Mouse (Mus musculus): ENCODE measurements around the gene Atad1. TPM values are rescaled to one million over a fixed set of nuclear protein-coding genes. Genes with fewer than 3 reads are reported as not detected.
A peak's percentile ranks its signal among the peaks of the same experiment; 100 is the strongest.

The Atad1 gene
- total and polyA plus RNA-seq, 2 experiments from 2014 or later = 61.5 to 107 TPM

DNA sequence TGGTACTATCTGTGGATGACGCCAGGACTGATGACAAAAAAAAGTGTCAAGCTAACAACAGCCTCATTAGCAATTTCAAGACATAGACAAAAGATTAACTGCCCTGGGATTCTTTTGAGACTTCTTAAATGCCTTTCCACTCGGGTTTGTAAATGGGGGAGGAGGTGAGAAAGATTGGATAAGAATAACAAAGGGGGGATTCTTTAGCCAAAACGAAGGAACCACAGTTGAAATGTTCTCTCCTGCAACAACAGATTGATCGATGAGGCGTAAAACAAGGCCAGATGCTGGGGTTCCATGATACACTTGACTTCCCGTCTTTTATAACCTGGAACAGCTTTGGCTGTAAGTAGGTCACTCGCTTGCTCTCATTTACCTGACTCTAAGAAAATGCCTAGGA, 15.8 kb downstream of the Atad1 start:
- TF ChIP-seq CTCF (IDR thresholded peaks at IDR 0.05; ENCODE audit: low read depth) = no peak
- TF ChIP-seq EP300 (IDR thresholded peaks at IDR 0.05; ENCODE audit: low read depth) = no peak
- WGBS = 48% methylated on average over 7 of the region's 7 CpGs
- Histone ChIP-seq H3K36me3 (replicated peaks; ENCODE audit: control insufficient read depth, insufficient read depth, low read length) (no peaks in the 10 kb centered on the region), H3K9ac (replicated peaks; ENCODE audit: low read depth, low read length) (no peak overlapping the region), H3K4me1 (ENCODE audit: control insufficient read depth, insufficient read depth) (no peaks in the 10 kb centered on the region), H3K4me3 (ENCODE audit: low read depth, low read length) (no peak overlapping the region), H3K27ac (ENCODE audit: low read depth) (no peak overlapping the region), H3K4me2 (ENCODE audit: low read depth, low read length) (no peak overlapping the region), H3K9me3 (replicated peaks; ENCODE audit: control insufficient read depth, low read length) (no peaks in the 10 kb centered on the region), H3K27me3 (ENCODE audit: control insufficient read depth, insufficient read depth, low read length) (peaks cover 17% of the 10 kb centered on the region)
- DNase-seq (ENCODE audit: low spot score) = no peak
- ATAC-seq (ENCODE audit: insufficient read depth, low read depth) = no peak

DNA sequence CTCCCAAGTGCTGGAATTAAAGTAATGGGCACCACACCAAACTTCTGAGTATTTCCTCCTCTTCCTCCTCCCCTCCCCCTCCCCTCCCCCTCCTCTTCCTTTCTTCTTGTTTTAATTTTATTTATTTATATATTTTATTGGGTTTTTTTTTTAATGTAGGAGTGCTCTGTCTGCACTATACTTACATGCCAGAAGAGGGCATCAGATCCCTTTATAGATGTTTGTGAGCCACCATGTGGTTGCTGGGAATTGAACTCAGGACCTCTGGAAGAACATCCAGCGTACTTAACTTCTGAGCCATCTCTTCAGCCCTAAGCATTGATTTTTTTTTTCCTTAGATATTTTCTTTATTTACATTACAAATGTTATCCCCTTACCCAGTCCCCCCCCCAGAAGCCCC, 19.3 kb downstream of the Atad1 start:
- Histone ChIP-seq H3K4me1 (ENCODE audit: control insufficient read depth, insufficient read depth) (no peaks in the 10 kb centered on the region), H3K4me2 (ENCODE audit: low read depth, low read length) (no peak overlapping the region), H3K27me3 (ENCODE audit: control insufficient read depth, insufficient read depth, low read length) (no peaks in the 10 kb centered on the region), H3K36me3 (replicated peaks; ENCODE audit: control insufficient read depth, insufficient read depth, low read length) (no peaks in the 10 kb centered on the region), H3K9me3 (replicated peaks; ENCODE audit: control insufficient read depth, low read length) (no peaks in the 10 kb centered on the region), H3K4me3 (ENCODE audit: low read depth, low read length) (no peak overlapping the region), H3K9ac (replicated peaks; ENCODE audit: low read depth, low read length) (no peak overlapping the region), H3K27ac (ENCODE audit: low read depth) (no peak overlapping the region)
- no peak for TF ChIP-seq EP300 (IDR thresholded peaks at IDR 0.05; ENCODE audit: low read depth)
- no peak for TF ChIP-seq CTCF (IDR thresholded peaks at IDR 0.05; ENCODE audit: low read depth)
- ATAC-seq (ENCODE audit: insufficient read depth, low read depth) (no peak), DNase-seq (ENCODE audit: low spot score) (no peak)
- 90% methylated on average over 1 of the region's 1 CpGs for WGBS

DNA sequence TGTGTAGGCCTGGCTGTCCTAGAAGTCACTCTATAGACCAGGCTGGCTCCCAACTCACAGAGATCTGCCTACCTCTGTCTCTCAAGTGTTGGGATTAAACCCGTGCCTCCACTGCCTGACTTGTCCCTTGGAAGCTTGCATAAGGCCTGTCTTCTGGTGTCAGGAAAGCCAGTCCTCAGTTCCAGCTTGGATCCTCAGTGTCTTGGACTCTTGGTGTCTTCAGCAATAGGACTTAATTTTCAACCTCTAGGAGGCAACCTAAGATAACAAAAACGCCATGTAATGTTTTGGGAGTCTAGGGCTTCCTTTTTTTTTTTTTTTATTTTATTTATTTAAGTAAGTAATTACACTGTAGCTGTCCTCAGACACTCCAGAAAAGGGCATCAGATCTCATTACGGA, 22.0 kb downstream of the Atad1 start:
- no peak overlapping the region for H3K4me3 ChIP-seq (ENCODE audit: low read depth, low read length)
- DNase-seq (ENCODE audit: low spot score) (no peak), ATAC-seq (ENCODE audit: insufficient read depth, low read depth) (no peak)
- H3K4me2 ChIP-seq (ENCODE audit: low read depth, low read length) = no peak overlapping the region
- H3K27me3 ChIP-seq (ENCODE audit: control insufficient read depth, insufficient read depth, low read length) = no peaks in the 10 kb centered on the region
- TF ChIP-seq EP300 (IDR thresholded peaks at IDR 0.05; ENCODE audit: low read depth) = no peak
- peak; percentile 8; the same call in 1 of the 2 replicates for TF ChIP-seq CTCF (IDR thresholded peaks at IDR 0.05; ENCODE audit: low read depth)
- no peaks in the 10 kb centered on the region for H3K36me3 ChIP-seq (replicated peaks; ENCODE audit: control insufficient read depth, insufficient read depth, low read length)
- H3K27ac ChIP-seq (ENCODE audit: low read depth) = no peak overlapping the region
- WGBS = 57% methylated on average over 3 of the region's 3 CpGs
- no peaks in the 10 kb centered on the region for H3K9me3 ChIP-seq (replicated peaks; ENCODE audit: control insufficient read depth, low read length)
- no peak overlapping the region for H3K9ac ChIP-seq (replicated peaks; ENCODE audit: low read depth, low read length)
- H3K4me1 ChIP-seq (ENCODE audit: control insufficient read depth, insufficient read depth) = no peaks in the 10 kb centered on the region

DNA sequence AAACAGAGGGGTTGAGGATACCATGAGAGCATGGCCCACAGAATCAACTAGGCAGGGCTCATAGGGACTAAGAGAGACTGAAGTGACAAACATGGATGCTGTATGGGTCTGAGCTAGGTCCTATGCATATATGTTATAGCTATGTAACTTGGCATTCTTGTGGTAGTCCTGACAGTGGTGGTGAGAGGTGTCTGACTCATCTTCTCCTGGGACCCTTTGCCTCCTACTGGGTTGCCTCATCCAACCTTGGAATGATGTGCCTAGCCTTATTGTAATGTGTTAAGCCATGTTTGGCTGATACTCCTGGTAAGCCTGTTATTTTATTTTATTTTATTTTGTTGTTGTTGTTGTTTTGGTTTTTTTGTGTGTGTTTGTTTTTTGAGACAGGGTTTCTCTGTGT, 23.9 kb downstream of the Atad1 start:
- no peaks in the 10 kb centered on the region for H3K27me3 ChIP-seq (ENCODE audit: control insufficient read depth, insufficient read depth, low read length)
- H3K36me3 ChIP-seq (replicated peaks; ENCODE audit: control insufficient read depth, insufficient read depth, low read length) = no peaks in the 10 kb centered on the region
- H3K9ac ChIP-seq (replicated peaks; ENCODE audit: low read depth, low read length) = no peak overlapping the region
- no peak for DNase-seq (ENCODE audit: low spot score)
- ATAC-seq (ENCODE audit: insufficient read depth, low read depth) = no peak
- H3K4me3 ChIP-seq (ENCODE audit: low read depth, low read length) = no peak overlapping the region
- no peak overlapping the region for H3K4me2 ChIP-seq (ENCODE audit: low read depth, low read length)
- TF ChIP-seq EP300 (IDR thresholded peaks at IDR 0.05; ENCODE audit: low read depth) (no peak), CTCF (IDR thresholded peaks at IDR 0.05; ENCODE audit: low read depth) (no peak)
- no peak overlapping the region for H3K27ac ChIP-seq (ENCODE audit: low read depth)
- H3K4me1 ChIP-seq (ENCODE audit: control insufficient read depth, insufficient read depth) = peaks cover 9% of the 10 kb centered on the region; the same call in 1 of the 2 replicates
- H3K9me3 ChIP-seq (replicated peaks; ENCODE audit: control insufficient read depth, low read length) = no peaks in the 10 kb centered on the region

DNA sequence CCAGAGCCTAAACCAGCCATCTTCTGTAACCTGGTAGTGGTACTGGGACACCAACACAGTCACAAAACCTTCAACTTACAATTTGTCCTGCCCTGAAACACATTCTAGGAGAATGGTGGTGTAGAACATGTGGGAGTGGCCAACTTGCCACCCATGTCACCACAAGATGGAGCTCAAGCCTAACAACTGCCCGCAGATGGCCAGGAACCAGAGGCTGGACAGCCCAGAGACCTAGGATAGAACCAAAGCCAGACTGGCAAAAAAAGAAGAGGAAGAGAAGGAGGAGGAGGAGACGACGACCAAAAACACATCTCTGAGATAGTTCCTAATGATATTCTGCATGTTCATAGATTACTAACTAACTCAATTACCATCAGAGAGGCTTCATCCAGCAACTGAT, 24.4 kb downstream of the Atad1 start:
- DNase-seq (ENCODE audit: low spot score) (peak; percentile 70), ATAC-seq (ENCODE audit: insufficient read depth, low read depth) (no peak)
- no peak overlapping the region for H3K4me2 ChIP-seq (ENCODE audit: low read depth, low read length)
- H3K36me3 ChIP-seq (replicated peaks; ENCODE audit: control insufficient read depth, insufficient read depth, low read length) = no peaks in the 10 kb centered on the region
- peaks cover 12% of the 10 kb centered on the region; the same call in 1 of the 2 replicates for H3K4me1 ChIP-seq (ENCODE audit: control insufficient read depth, insufficient read depth)
- 3% methylated on average over 3 of the region's 3 CpGs for WGBS
- H3K9ac ChIP-seq (replicated peaks; ENCODE audit: low read depth, low read length) = no peak overlapping the region
- H3K27ac ChIP-seq (ENCODE audit: low read depth) = no peak overlapping the region
- TF ChIP-seq EP300 (IDR thresholded peaks at IDR 0.05; ENCODE audit: low read depth) (no peak), CTCF (IDR thresholded peaks at IDR 0.05; ENCODE audit: low read depth) (peak; percentile 96)
- no peaks in the 10 kb centered on the region for H3K9me3 ChIP-seq (replicated peaks; ENCODE audit: control insufficient read depth, low read length)
- H3K4me3 ChIP-seq (ENCODE audit: low read depth, low read length) = no peak overlapping the region
- no peaks in the 10 kb centered on the region for H3K27me3 ChIP-seq (ENCODE audit: control insufficient read depth, insufficient read depth, low read length)

DNA sequence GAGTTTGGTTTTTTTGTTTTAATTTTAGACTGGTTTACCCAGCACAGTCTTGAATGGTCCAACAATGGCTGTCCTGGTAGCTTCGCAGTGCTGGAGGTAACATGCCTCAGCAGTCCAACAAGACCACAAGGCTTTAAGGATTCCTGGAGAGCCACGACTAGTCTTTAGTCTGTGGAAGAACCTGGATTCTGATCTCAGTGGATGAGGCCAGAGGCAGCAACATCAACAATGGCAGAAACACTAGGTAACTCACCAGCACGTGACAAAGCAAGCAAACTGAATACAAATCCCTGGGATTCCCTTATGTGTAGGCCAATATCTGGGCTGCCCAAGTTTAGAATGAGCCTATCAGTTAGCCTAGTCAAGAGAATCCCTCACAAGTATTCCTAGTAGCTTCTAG, 26.1 kb downstream of the Atad1 start:
- TF ChIP-seq CTCF (IDR thresholded peaks at IDR 0.05; ENCODE audit: low read depth) = no peak
- TF ChIP-seq EP300 (IDR thresholded peaks at IDR 0.05; ENCODE audit: low read depth) = no peak
- DNase-seq (ENCODE audit: low spot score) = no peak
- 80% methylated on average over 3 of the region's 3 CpGs for WGBS
- no peaks in the 10 kb centered on the region for H3K27me3 ChIP-seq (ENCODE audit: control insufficient read depth, insufficient read depth, low read length)
- H3K36me3 ChIP-seq (replicated peaks; ENCODE audit: control insufficient read depth, insufficient read depth, low read length) = no peaks in the 10 kb centered on the region
- H3K9me3 ChIP-seq (replicated peaks; ENCODE audit: control insufficient read depth, low read length) = no peaks in the 10 kb centered on the region
- no peak for ATAC-seq (ENCODE audit: insufficient read depth, low read depth)
- no peak overlapping the region for H3K4me3 ChIP-seq (ENCODE audit: low read depth, low read length)
- H3K9ac ChIP-seq (replicated peaks; ENCODE audit: low read depth, low read length) = no peak overlapping the region
- H3K4me2 ChIP-seq (ENCODE audit: low read depth, low read length) = no peak overlapping the region
- peaks cover 12% of the 10 kb centered on the region; the same call in 1 of the 2 replicates for H3K4me1 ChIP-seq (ENCODE audit: control insufficient read depth, insufficient read depth)
- no peak overlapping the region for H3K27ac ChIP-seq (ENCODE audit: low read depth)
